Mouse (Mus musculus): ENCODE measurements at regions not wholly inside any gene's neighbourhood (a gene's known extent, or its start where the extent isn't known, plus 50 kb on each side); places are given as distances from the start of the nearest gene placed in this dataset.

GRCm38 (mm10) chr1:19951050-19951679 is 666.7 kb downstream of the Pkhd1 start:
- intact Hi-C loops (cut with DNase I), result no loop called here
- DNase-seq, result no peak

GRCm38 (mm10) chr1:19951680-19952248 is 666.1 kb downstream of the Pkhd1 start:
- intact Hi-C loops (cut with DNase I), result no loop called here
- DNase-seq, result no peak

- no peak for DNase-seq
- intact Hi-C loops (cut with DNase I), result loop anchor here (5.0 kb wide), 1 partner anchor 766 kb away; the partner anchor contains the start of gene Tfap2b
Measured at GRCm38 (mm10) chr1:19973364-19973763, 644.5 kb downstream of the Pkhd1 start.

- DNase-seq, result no peak
- intact Hi-C loops (cut with DNase I), result loop anchor here (5.0 kb wide), 1 partner anchor 767 kb away; the partner anchor contains the start of gene Tfap2b
Measured at GRCm38 (mm10) chr1:19973981-19974380, 643.9 kb downstream of the Pkhd1 start.

- intact Hi-C loops (cut with DNase I), result no loop called here
- DNase-seq, result no peak
Measured at GRCm38 (mm10) chr1:19975436-19975835, 642.4 kb downstream of the Pkhd1 start.

- no peak for DNase-seq
- intact Hi-C loops (cut with DNase I), result no loop called here
Measured at GRCm38 (mm10) chr1:19981189-19981588, 636.7 kb downstream of the Pkhd1 start.

- intact Hi-C loops (cut with DNase I), result no loop called here
- DNase-seq, result no peak
Measured at GRCm38 (mm10) chr1:19982791-19983190, 635.1 kb downstream of the Pkhd1 start.

- DNase-seq, result no peak
- intact Hi-C loops (cut with DNase I), result no loop called here
Measured at GRCm38 (mm10) chr1:19983504-19983903, 634.4 kb downstream of the Pkhd1 start.

- DNase-seq, result peak; percentile 13
- intact Hi-C loops (cut with DNase I), result no loop called here
Measured at GRCm38 (mm10) chr1:19989921-19990320, 627.9 kb downstream of the Pkhd1 start.
